Mouse (Mus musculus) fat pad, adult 2 months (tissue): ENCODE measurements around the gene Gm20532.

ENCODE experiments used
- DNase-seq: peaks from one replicate; pipeline ENCODE4 v3.0.0-alpha.2; 2011; ENCODE audit warnings: low read depth, low spot score; ENCODE audit errors: extremely low read depth

Gm20532 gene

GRCm38 (mm10) chr2:26573396-26573795, 13.0 kb upstream of the Gm20532 start:
- no peak for DNase-seq

- DNase-seq: no peak
These were observed 12.6 kb upstream of the Gm20532 start for GRCm38 (mm10) chr2:26573807-26574206.

GRCm38 (mm10) chr2:26574862-26575261, 11.6 kb upstream of the Gm20532 start:
- DNase-seq: no peak

GRCm38 (mm10) chr2:26575378-26575777, 11.1 kb upstream of the Gm20532 start:
- no peak for DNase-seq

GRCm38 (mm10) chr2:26575865-26576264, 10.6 kb upstream of the Gm20532 start:
- no peak for DNase-seq

- DNase-seq: no peak
These were observed 10.0 kb upstream of the Gm20532 start for GRCm38 (mm10) chr2:26576462-26576861.

- no peak for DNase-seq
These were observed 8.1 kb upstream of the Gm20532 start for GRCm38 (mm10) chr2:26578369-26578768.

GRCm38 (mm10) chr2:26579714-26580113, 6.7 kb upstream of the Gm20532 start, which contains the start of gene Egfl7:
Gene Egfl7, plus strand, starts transcription at chr2:26580014.
- no peak for DNase-seq

GRCm38 (mm10) chr2:26580751-26581150, 5.7 kb upstream of the Gm20532 start:
- DNase-seq: no peak

- no peak for DNase-seq
These were observed 4.2 kb upstream of the Gm20532 start for GRCm38 (mm10) chr2:26582203-26582602.

- no peak for DNase-seq
These were observed 3.7 kb upstream of the Gm20532 start for GRCm38 (mm10) chr2:26582741-26583140.

GRCm38 (mm10) chr2:26583640-26584039, 2.8 kb upstream of the Gm20532 start:
- no peak for DNase-seq

- no peak for DNase-seq
These were observed 726 bp upstream of the Gm20532 start for GRCm38 (mm10) chr2:26585713-26586112.

GRCm38 (mm10) chr2:26587044-26587405, 586 bp downstream of the Gm20532 start:
- DNase-seq: no peak

GRCm38 (mm10) chr2:26588573-26588972, 2.1 kb downstream of the Gm20532 start:
- DNase-seq: no peak

GRCm38 (mm10) chr2:26589284-26589683, 2.8 kb downstream of the Gm20532 start:
- DNase-seq: no peak

- no peak for DNase-seq
These were observed 3.8 kb downstream of the Gm20532 start for GRCm38 (mm10) chr2:26590282-26590681.

- DNase-seq: no peak
These were observed 4.5 kb downstream of the Gm20532 start for GRCm38 (mm10) chr2:26590962-26591361.

- no peak for DNase-seq
These were observed 5.0 kb downstream of the Gm20532 start for GRCm38 (mm10) chr2:26591416-26591815.

GRCm38 (mm10) chr2:26593211-26594021, 7.0 kb downstream of the Gm20532 start:
- DNase-seq: no peak

- no peak for DNase-seq
These were observed 7.5 kb downstream of the Gm20532 start for GRCm38 (mm10) chr2:26594022-26594346.

GRCm38 (mm10) chr2:26594461-26594933, 8.1 kb downstream of the Gm20532 start:
- DNase-seq: no peak
